Mouse (Mus musculus) ES-Bruce4 (cell line): ENCODE measurements at regions not wholly inside any gene's neighbourhood (a gene's known extent, or its start where the extent isn't known, plus 50 kb on each side); places are given as distances from the start of the nearest gene placed in this dataset.

Source experiments
- H3K27ac ChIP-seq: 2 replicates; pipeline ENCODE4 v1.5.1; 2012; ENCODE audit warnings: low read length, inconsistent platforms; ENCODE audit not compliant: insufficient read depth
- H3K27me3 ChIP-seq: 2 replicates; pipeline ENCODE4 v1.6.1; 2012; ENCODE audit warnings: mild to moderate bottlenecking, low read length, inconsistent platforms; ENCODE audit not compliant: control insufficient read depth, poor library complexity, insufficient read depth, severe bottlenecking
- H3K36me3 ChIP-seq: 2 replicates; pipeline ENCODE4 v1.6.1; 2012; ENCODE audit warnings: inconsistent platforms, mild to moderate bottlenecking, low read length, moderate library complexity; ENCODE audit not compliant: control insufficient read depth, poor library complexity, insufficient read depth, severe bottlenecking
- H3K4me1 ChIP-seq: one replicate; pipeline ENCODE4 v1.8.1; 2011; ENCODE audit warnings: low read length; ENCODE audit not compliant: control insufficient read depth, insufficient read depth
- H3K4me3 ChIP-seq: 2 replicates; pipeline ENCODE4 v1.5.1; 2011; ENCODE audit warnings: low read depth, mild to moderate bottlenecking, low read length
- H3K9ac ChIP-seq: 2 replicates; pipeline ENCODE4 v1.6.1; 2012; ENCODE audit warnings: low read depth, mild to moderate bottlenecking, inconsistent platforms; ENCODE audit not compliant: poor library complexity, severe bottlenecking
- H3K9me3 ChIP-seq: replicated peaks from 2 replicates; pipeline ENCODE4 v1.6.1; 2012; ENCODE audit warnings: mild to moderate bottlenecking, low read length, inconsistent platforms; ENCODE audit not compliant: control insufficient read depth, poor library complexity, insufficient read depth, severe bottlenecking
- CTCF ChIP-seq: IDR thresholded peaks from one replicate; pipeline ENCODE4 v1.8.1; 2011; ENCODE audit warnings: low read depth, low read length
- EP300 ChIP-seq: IDR thresholded peaks from 2 replicates; pipeline ENCODE4 v1.6.1; 2011; ENCODE audit warnings: low read depth, low read length; ENCODE audit not compliant: insufficient read depth
- POLR2A ChIP-seq: IDR thresholded peaks from one replicate; pipeline ENCODE4 v1.8.1; 2011; ENCODE audit warnings: low read length; ENCODE audit not compliant: insufficient read depth

DNA sequence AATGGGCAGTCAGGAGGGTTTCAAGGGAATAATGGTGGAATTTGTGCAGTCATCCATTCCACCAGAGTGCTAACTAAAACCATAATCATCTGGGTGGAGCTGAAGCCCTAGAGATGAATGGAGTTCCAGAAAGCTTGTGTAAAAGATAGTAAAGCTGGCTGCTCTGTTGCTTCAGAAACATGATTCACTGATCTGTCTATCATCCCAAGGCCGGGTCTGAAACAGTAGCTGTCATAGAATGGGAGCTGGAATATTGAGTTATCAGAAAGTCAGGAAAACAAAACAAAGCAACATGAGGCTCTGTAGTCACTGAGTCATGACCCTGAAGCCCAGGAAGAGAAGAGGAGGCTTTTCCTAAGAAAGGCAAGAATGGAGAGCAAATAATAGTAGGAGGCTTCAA, 408.1 kb upstream of the Camk1g start:
- Histone ChIP-seq H3K27ac (no peak overlapping the region), H3K36me3 (no peaks in the 10 kb centered on the region), H3K27me3 (no peaks in the 10 kb centered on the region), H3K9ac (no peak overlapping the region), H3K9me3 (no peaks in the 10 kb centered on the region), H3K4me3 (no peak overlapping the region), H3K4me1 (no peaks in the 10 kb centered on the region)
- TF ChIP-seq POLR2A (no peak), EP300 (no peak), CTCF (no peak)

DNA sequence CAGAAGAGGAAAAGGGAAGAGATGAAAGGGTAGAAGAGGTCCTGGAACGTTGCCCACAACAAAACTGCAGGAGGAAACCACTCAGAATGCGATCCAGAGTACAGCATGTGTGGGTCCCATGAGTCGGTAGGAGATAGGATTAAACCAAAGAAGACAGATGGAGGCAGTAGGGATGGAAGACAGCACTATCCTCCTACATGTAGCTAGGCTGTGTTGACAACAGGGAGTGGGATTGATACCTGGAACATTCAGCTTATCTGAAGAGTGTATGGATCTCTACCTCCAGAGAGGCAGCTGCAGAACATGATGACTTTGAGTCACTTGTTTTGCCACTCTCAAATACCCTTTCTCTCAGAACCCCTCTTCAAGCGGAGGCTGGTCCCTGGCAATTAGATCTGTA, 399.4 kb upstream of the Camk1g start:
- Histone ChIP-seq H3K4me3 (no peak overlapping the region), H3K27ac (no peak overlapping the region)
- TF ChIP-seq EP300: no peak
- no peak for TF ChIP-seq POLR2A
- TF ChIP-seq CTCF: no peak

DNA sequence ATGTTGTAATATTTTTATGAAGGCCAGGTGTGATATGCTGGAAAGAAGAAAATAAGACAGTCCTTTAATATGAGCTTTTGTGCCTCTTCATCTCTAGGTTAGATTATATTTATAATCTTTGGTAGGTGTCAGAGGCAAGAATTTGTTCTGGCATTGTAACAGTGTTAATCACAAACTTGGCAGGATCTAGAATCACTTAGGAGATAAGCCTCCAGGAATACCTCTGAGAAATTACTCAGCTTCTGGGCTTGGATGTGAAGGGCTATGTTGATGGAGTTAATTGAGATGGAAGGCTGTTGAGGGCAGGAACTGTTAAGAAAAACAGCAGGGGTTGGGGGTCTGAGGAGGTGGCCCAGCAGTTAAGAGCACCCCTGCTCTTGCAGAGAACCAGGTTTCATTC, 394.0 kb upstream of the Camk1g start:
- no peak overlapping the region for H3K4me3 ChIP-seq
- no peak for TF ChIP-seq EP300
- no peak for TF ChIP-seq CTCF
- TF ChIP-seq POLR2A: no peak
- H3K27me3 ChIP-seq: no peaks in the 10 kb centered on the region
- no peak overlapping the region for H3K9ac ChIP-seq
- H3K9me3 ChIP-seq: no peaks in the 10 kb centered on the region
- no peaks in the 10 kb centered on the region for H3K4me1 ChIP-seq
- no peak overlapping the region for H3K27ac ChIP-seq
- H3K36me3 ChIP-seq: no peaks in the 10 kb centered on the region

More for the DNA sequence above, 399.4 kb upstream of the Camk1g start:
- no peaks in the 10 kb centered on the region for H3K4me1 ChIP-seq
- no peak overlapping the region for H3K9ac ChIP-seq
- H3K36me3 ChIP-seq: no peaks in the 10 kb centered on the region
- no peaks in the 10 kb centered on the region for H3K9me3 ChIP-seq
- H3K27me3 ChIP-seq: no peaks in the 10 kb centered on the region

DNA sequence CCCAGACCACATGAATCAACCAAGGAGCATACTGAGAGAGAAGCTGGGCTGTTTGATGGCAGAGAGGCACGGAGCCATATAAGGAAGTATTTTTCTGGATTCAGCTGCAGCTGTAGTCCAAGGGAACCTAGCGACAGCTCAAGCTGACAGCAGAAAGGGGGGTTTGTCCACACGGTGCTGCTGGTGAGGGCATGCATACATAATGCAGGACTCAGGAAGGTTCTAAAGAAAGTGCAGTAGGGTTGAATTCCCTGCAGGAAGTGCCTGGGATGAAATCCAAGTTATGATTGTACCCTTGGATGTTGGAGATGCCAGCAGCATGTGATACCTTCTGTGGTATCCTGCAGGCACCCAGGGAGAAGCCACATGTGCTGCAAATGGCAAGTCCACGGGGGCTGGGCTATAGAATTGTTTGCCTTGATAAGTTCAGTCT, 381.7 kb upstream of the Camk1g start:
- no peak for TF ChIP-seq CTCF
- no peak for TF ChIP-seq POLR2A
- no peak for TF ChIP-seq EP300
- H3K9me3 ChIP-seq: no peaks in the 10 kb centered on the region
- no peak overlapping the region for H3K27ac ChIP-seq
- H3K4me1 ChIP-seq: no peaks in the 10 kb centered on the region
- no peaks in the 10 kb centered on the region for H3K36me3 ChIP-seq
- H3K4me3 ChIP-seq: no peak overlapping the region
- no peaks in the 10 kb centered on the region for H3K27me3 ChIP-seq
- no peak overlapping the region for H3K9ac ChIP-seq

DNA sequence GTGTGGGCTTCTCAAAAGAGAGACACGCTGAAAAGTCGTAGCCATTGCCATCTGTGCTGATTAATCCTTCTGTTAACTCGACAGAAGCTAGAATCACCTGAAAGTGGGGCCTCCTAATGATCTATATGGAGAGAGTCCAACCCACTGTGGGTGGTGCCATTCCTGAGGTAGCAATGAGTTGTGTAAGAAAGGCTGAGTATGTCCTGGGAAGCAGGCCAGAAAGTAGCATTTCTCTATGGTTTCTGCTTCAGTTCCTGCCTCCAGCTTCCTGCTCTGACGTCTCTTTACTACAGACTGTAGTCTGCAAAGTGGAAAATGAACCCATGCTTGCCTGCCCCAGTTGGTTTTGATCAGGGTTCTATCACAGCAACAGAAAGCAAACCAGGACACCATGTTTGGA, 380.8 kb upstream of the Camk1g start:
- TF ChIP-seq EP300 (no peak), POLR2A (no peak), CTCF (no peak)
- no peak overlapping the region for H3K9ac ChIP-seq
- no peaks in the 10 kb centered on the region for H3K27me3 ChIP-seq
- no peak overlapping the region for H3K4me3 ChIP-seq
- no peak overlapping the region for H3K27ac ChIP-seq
- no peaks in the 10 kb centered on the region for H3K4me1 ChIP-seq
- H3K9me3 ChIP-seq: no peaks in the 10 kb centered on the region
- no peaks in the 10 kb centered on the region for H3K36me3 ChIP-seq

DNA sequence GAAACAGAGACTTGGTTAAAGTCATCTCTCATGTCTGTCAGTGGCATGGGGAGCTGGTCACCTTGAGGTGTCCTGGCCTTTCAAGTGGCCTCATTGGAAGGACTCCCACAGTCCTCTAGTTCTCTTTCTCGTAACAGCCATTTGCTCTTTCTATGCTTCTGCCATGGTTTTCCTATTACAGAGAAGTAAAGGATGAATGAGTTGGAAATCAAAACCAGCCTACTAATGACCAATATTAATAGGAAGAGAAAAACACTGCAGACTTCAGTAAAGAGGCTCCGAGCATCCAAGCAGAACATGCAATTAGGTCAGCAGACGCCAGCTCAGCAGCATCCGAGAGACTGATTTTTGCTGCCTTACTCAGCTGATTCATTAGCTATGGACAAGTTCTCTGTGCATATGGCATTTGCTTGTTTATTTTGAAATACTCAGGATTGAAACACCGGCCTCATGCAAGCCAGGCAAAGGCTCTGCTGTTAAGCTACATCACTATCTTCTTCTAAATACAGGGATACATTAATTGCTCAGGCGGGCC, 377.4 kb upstream of the Camk1g start:
- Histone ChIP-seq H3K4me1 (no peaks in the 10 kb centered on the region), H3K36me3 (no peaks in the 10 kb centered on the region), H3K9me3 (no peaks in the 10 kb centered on the region), H3K4me3 (no peak overlapping the region), H3K27ac (no peak overlapping the region), H3K9ac (no peak overlapping the region), H3K27me3 (no peaks in the 10 kb centered on the region)
- no peak for TF ChIP-seq POLR2A
- TF ChIP-seq EP300: no peak
